Comparison of ENCODE assay signal across 8 mouse cellular contexts in the genomic region with DNA sequence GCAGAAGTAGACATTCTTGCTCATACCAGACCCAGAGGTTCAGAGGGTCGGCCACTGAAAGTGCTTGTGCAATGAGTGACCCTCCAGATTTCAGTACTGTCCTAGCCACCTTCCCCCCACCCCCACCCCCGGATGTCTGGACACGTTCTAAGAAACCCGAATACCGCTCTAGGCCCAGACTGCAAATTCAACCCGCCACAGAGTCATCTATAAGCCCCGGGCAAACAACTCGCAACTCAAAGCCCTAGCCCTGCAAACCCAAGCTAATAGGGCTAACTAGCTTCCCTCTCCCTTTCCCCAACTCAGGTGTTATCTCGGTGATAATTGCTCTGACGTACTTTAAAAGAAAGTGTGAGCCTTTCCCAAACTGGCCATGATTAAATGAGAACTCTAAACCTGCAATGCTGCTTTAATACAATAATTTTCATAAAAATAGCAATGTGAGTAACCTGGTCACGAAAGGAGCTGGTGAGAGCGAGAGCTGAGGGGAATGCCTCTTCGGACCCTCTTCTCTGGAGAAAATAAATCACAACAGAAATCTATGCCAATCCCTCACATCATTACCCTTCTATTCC. TPM values are rescaled to one million over a fixed set of nuclear protein-coding genes. Genes with fewer than 3 reads are reported as not detected.
DNase-seq lines count a peak whose midpoint lies in the region; ATAC-seq and TF ChIP-seq lines count a peak whose summit lies in the region.

No protein-coding gene starts in this region.

- TF ChIP-seq POLR2A in ES-Bruce4 (IDR thresholded peaks at IDR 0.05; ENCODE audit: insufficient read depth, low read length), result no peak

- peak overlapping the region; percentile 94 for H3K4me2 ChIP-seq in heart, embryonic 12.5 days
- peak overlapping the region; percentile 60 for H3K4me2 ChIP-seq in limb, embryonic 11.5 days (ENCODE audit: low read depth, severe bottlenecking)

- TF ChIP-seq CTCF in ES-Bruce4 (IDR thresholded peaks at IDR 0.05; ENCODE audit: low read depth, low read length), result no peak

- H3K27ac ChIP-seq in heart, embryonic 12.5 days (ENCODE audit: poor library complexity, severe bottlenecking), result no peak overlapping the region
- no peak overlapping the region for H3K27ac ChIP-seq in ES-Bruce4 (ENCODE audit: insufficient read depth, low read length)
- H3K27ac ChIP-seq in forebrain, embryonic 10.5 days, result no peak overlapping the region; the same call in 1 of the 2 replicates
- H3K27ac ChIP-seq in limb, embryonic 11.5 days (replicated peaks; ENCODE audit: low read depth, low read length), result no peak overlapping the region

- no peaks in the 10 kb centered on the region for H3K27me3 ChIP-seq in heart, embryonic 12.5 days (replicated peaks)
- H3K27me3 ChIP-seq in ES-Bruce4 (ENCODE audit: control insufficient read depth, insufficient read depth, low read length, poor library complexity, severe bottlenecking), result no peaks in the 10 kb centered on the region
- H3K27me3 ChIP-seq in forebrain, embryonic 10.5 days (ENCODE audit: poor library complexity, severe bottlenecking), result peaks cover 10% of the 10 kb centered on the region
- H3K27me3 ChIP-seq in limb, embryonic 11.5 days (ENCODE audit: control insufficient read depth, insufficient read depth, low read length), result no peaks in the 10 kb centered on the region

- no peak for TF ChIP-seq EP300 in ES-Bruce4 (IDR thresholded peaks at IDR 0.05; ENCODE audit: insufficient read depth, low read depth, low read length)

- no peak for DNase-seq in heart, adult 11 months
- DNase-seq in forebrain, embryonic 10.5 days (ENCODE audit: extremely low spot score, low spot score), result no peak
- peak; percentile 26 for DNase-seq in limb, embryonic 11.5 days (ENCODE audit: low spot score)
- DNase-seq in adrenal gland, adult 8-10 months, result no peak
- no peak for DNase-seq in left cerebral cortex, adult 9 months (ENCODE audit: low spot score in 2 of 2)

- no peaks in the 10 kb centered on the region for H3K36me3 ChIP-seq in heart, embryonic 12.5 days
- no peaks in the 10 kb centered on the region for H3K36me3 ChIP-seq in ES-Bruce4 (ENCODE audit: control insufficient read depth, insufficient read depth, low read length, poor library complexity, severe bottlenecking)
- H3K36me3 ChIP-seq in forebrain, embryonic 10.5 days (replicated peaks), result no peaks in the 10 kb centered on the region
- H3K36me3 ChIP-seq in limb, embryonic 11.5 days (ENCODE audit: control insufficient read depth, insufficient read depth, low read length), result no peaks in the 10 kb centered on the region

- peak overlapping the region; percentile 43 for H3K4me3 ChIP-seq in heart, embryonic 12.5 days
- H3K4me3 ChIP-seq in ES-Bruce4 (ENCODE audit: low read depth, low read length), result peak overlapping the region; percentile 42
- peak overlapping the region; percentile 67 for H3K4me3 ChIP-seq in forebrain, embryonic 10.5 days
- peak overlapping the region; percentile 12; the same call in 1 of the 2 replicates for H3K4me3 ChIP-seq in limb, embryonic 11.5 days (ENCODE audit: low read depth, low read length)

- no peak for ATAC-seq in heart, embryonic 12.5 days (ENCODE audit: insufficient number of reproducible peaks, low FRiP score)
- no peak for ATAC-seq in limb, embryonic 11.5 days (ENCODE audit: insufficient number of reproducible peaks, low FRiP score, low TSS enrichment, low read depth)
- ATAC-seq in megakaryocyte-erythroid progenitor cell, adult 5-6 weeks (replicated peaks; ENCODE audit: low FRiP score, low TSS enrichment, poor library complexity, severe bottlenecking), result no peak

- peak overlapping the region; percentile 61 for H3K9ac ChIP-seq in heart, embryonic 12.5 days
- no peak overlapping the region for H3K9ac ChIP-seq in ES-Bruce4 (ENCODE audit: low read depth, poor library complexity, severe bottlenecking)
- no peak overlapping the region for H3K9ac ChIP-seq in limb, embryonic 11.5 days (ENCODE audit: low read length)

- H3K4me1 ChIP-seq in heart, embryonic 12.5 days (replicated peaks), result peaks cover 18% of the 10 kb centered on the region
- no peaks in the 10 kb centered on the region for H3K4me1 ChIP-seq in ES-Bruce4 (ENCODE audit: control insufficient read depth, insufficient read depth, low read length)
- peaks cover 38% of the 10 kb centered on the region for H3K4me1 ChIP-seq in forebrain, embryonic 10.5 days
- peaks cover 5% of the 10 kb centered on the region; the same call in 1 of the 2 replicates for H3K4me1 ChIP-seq in limb, embryonic 11.5 days (ENCODE audit: control insufficient read depth, insufficient read depth, low read length)

- 1% methylated on average over 13 of the region's 13 CpGs for WGBS in heart, embryonic 12.5 days
- 1% methylated on average over 13 of the region's 13 CpGs for WGBS in forebrain, embryonic 10.5 days
- WGBS in limb, embryonic 11.5 days, result 1% methylated on average over 13 of the region's 13 CpGs

- no peaks in the 10 kb centered on the region for H3K9me3 ChIP-seq in heart, embryonic 12.5 days (replicated peaks)
- no peaks in the 10 kb centered on the region for H3K9me3 ChIP-seq in ES-Bruce4 (replicated peaks; ENCODE audit: control insufficient read depth, insufficient read depth, low read length, poor library complexity, severe bottlenecking)
- no peaks in the 10 kb centered on the region for H3K9me3 ChIP-seq in forebrain, embryonic 10.5 days
- no peaks in the 10 kb centered on the region for H3K9me3 ChIP-seq in limb, embryonic 11.5 days (ENCODE audit: control insufficient read depth, low read length)

RNA-seq across cellular contexts. Expression of gene Snap25, which starts 0.7 kb away (rescaled TPM):
- 0.67 and 1.0 TPM in 2 replicates for polyA plus RNA-seq in heart, embryonic 12.5 days (2016; fragmentation: Nextera tagmentation; extraction: Ambion mirVana)
- 0.72 and 1.0 TPM in 2 replicates for polyA plus RNA-seq in ES-Bruce4 (2011; ENCODE audit: insufficient read depth, insufficient read length, low read depth, missing spikeins)
- polyA plus RNA-seq in forebrain, embryonic 10.5 days (2016; fragmentation: Nextera tagmentation; extraction: Ambion mirVana), result 3.6 and 4.7 TPM in 2 replicates
- polyA plus RNA-seq in limb, embryonic 11.5 days (2014; fragmentation: Nextera tagmentation; extraction: Ambion mirVana), result 0.44 and 0.93 TPM in 2 replicates
- 10 to 100 TPM; 43.7 to 80.6 (median 62.5) TPM for total RNA-seq in adrenal gland, adult 8-10 months (2022)
- not detected in 2 replicates for total RNA-seq in megakaryocyte-erythroid progenitor cell, adult 5-6 weeks (2014; fragmentation: Nextera tagmentation)
- not detected in 2 replicates for total RNA-seq in megakaryocyte-erythroid progenitor cell, adult 5-6 weeks (2017)

Comparison
In these comparisons a context has a peak if more than half of its experiments do, and no peak if none do; other contexts are left out.
1. H3K4me3 ChIP-seq: peak in every context shown above with its lines; median percentile 67 in forebrain, embryonic 10.5 days; 43 in heart, embryonic 12.5 days; 42 in ES-Bruce4; 12 in limb, embryonic 11.5 days.